Mouse (Mus musculus) C2C12 (cell line): Measurements from ENCODE around the gene Gm10401. TPM values are rescaled to one million over a fixed set of nuclear protein-coding genes. Genes with fewer than 3 reads are reported as not detected.

Experiments
- H3K27me3 ChIP-seq: one replicate; pipeline ENCODE4 v1.6.1; 2011; ENCODE audit not compliant: control insufficient read depth, insufficient read depth, insufficient read length
- H3K36me3 ChIP-seq: one replicate; pipeline ENCODE4 v1.6.1; 2011; ENCODE audit not compliant: control insufficient read depth, insufficient read depth
- H3K4me3 ChIP-seq: one replicate; pipeline ENCODE4 v1.5.1; 2011; ENCODE audit warnings: mild to moderate bottlenecking, control low read depth; ENCODE audit not compliant: poor library complexity, insufficient read depth, severe bottlenecking
- H3K79me2 ChIP-seq: one replicate; pipeline ENCODE4 v1.6.1; 2011; ENCODE audit not compliant: control insufficient read depth, insufficient read depth
- H3K79me3 ChIP-seq: one replicate; pipeline ENCODE4 v1.6.1; 2011; ENCODE audit warnings: low read depth, control low read depth
- H3ac ChIP-seq: one replicate; pipeline ENCODE3; 2011; ENCODE audit warnings: low read depth; ENCODE audit not compliant: control insufficient read depth, insufficient read length
- CEBPB ChIP-seq: IDR thresholded peaks from one replicate; pipeline ENCODE4 v1.6.1; 2011; ENCODE audit warnings: low read depth, mild to moderate bottlenecking, control low read depth, moderate library complexity
- CTCF ChIP-seq: IDR thresholded peaks from one replicate; pipeline ENCODE4 v1.5.1; 2011; ENCODE audit not compliant: control insufficient read depth, insufficient read depth, insufficient read length
- FOSL1 ChIP-seq: IDR thresholded peaks from one replicate; pipeline ENCODE4 v1.8.0; 2011; ENCODE audit warnings: mild to moderate bottlenecking, low read length; ENCODE audit not compliant: poor library complexity, insufficient read depth, severe bottlenecking
- MAX ChIP-seq: IDR thresholded peaks from one replicate; pipeline ENCODE4 v1.6.1; 2011; ENCODE audit warnings: mild to moderate bottlenecking, control low read depth
- MYOD1 ChIP-seq: IDR thresholded peaks from one replicate; pipeline ENCODE4 v1.6.1; 2011; ENCODE audit warnings: low read depth; ENCODE audit not compliant: control insufficient read depth, insufficient read length
- MYOG ChIP-seq: IDR thresholded peaks from one replicate; pipeline ENCODE4 v1.6.1; 2011; ENCODE audit not compliant: control insufficient read depth, insufficient read length; ENCODE audit errors: extremely low read depth
- USF1 ChIP-seq: IDR thresholded peaks from one replicate; pipeline ENCODE4 v1.6.1; 2011; ENCODE audit warnings: low read depth, mild to moderate bottlenecking, control low read depth, moderate library complexity
- polyA plus RNA-seq: library from polyadenylated mRNA; unstranded; fragments of >200 nt; fragmentation: generic; extraction: Trizol; gene quantifications from one replicate; pipeline ENCODE4 v1.2.1, GENCODE M21; 2012; ENCODE audit warnings: missing spikeins

Gene Gm10401
- polyA plus RNA-seq, 1 experiment: 6.5 TPM

DNA sequence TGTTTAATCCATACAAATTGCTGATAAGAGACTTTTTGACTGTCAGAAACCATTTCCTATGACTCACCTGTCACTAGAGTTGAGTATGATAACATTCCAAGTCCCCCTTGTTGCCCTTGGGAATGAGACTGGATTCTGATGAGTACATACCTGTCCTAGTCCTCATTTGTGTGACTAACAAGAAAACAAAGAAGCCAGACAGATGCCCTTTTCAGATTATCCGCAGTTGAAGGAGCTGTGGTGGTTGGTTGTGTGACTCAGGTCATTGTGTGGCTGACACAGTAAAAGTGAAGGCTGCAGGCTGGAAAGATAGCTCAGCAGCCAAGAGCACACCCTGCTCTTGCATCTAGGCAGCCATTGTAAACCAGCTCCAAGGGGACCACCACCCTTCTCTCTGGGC lies 35.5 kb downstream of the Gm10401 start:
- H3K79me3 ChIP-seq: peaks cover 43% of the 10 kb centered on the region
- no peaks in the 10 kb centered on the region for H3K27me3 ChIP-seq
- peaks cover 84% of the 10 kb centered on the region for H3K79me2 ChIP-seq
- TF ChIP-seq CEBPB (no peak), MAX (peak; percentile 17), MYOD1 (peak; percentile 14), CTCF (no peak), FOSL1 (no peak)
- no peaks in the 10 kb centered on the region for H3K36me3 ChIP-seq
- H3ac ChIP-seq: no peak overlapping the region
- H3K4me3 ChIP-seq: no peak overlapping the region

DNA sequence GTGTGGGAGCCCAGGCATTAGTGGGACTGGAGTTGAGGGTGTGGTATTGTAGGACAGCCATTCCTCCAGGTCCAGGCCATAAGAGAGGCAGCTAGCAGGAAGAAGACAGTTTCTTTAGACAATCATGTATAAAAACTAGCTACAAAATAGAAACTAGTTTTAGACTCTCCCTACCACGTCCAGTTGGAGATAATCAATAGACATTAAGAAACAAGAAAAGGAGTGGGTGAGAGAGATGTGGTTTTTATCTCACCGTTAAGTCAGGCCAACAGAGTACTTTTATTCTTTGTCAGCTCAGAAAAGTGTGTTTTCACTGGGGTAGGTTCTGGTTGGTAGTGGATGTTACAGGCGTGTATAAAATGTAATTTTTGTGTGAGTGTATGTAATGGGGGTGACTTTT lies 37.1 kb downstream of the Gm10401 start:
- Histone ChIP-seq H3K36me3 (no peaks in the 10 kb centered on the region), H3K27me3 (no peaks in the 10 kb centered on the region), H3ac (no peak overlapping the region), H3K4me3 (no peak overlapping the region), H3K79me2 (peaks cover 84% of the 10 kb centered on the region), H3K79me3 (peaks cover 47% of the 10 kb centered on the region)
- TF ChIP-seq MAX: no peak
- TF ChIP-seq MYOD1: no peak
- TF ChIP-seq CEBPB: no peak
- TF ChIP-seq CTCF: no peak
- TF ChIP-seq USF1: no peak
- TF ChIP-seq FOSL1: no peak
- TF ChIP-seq MYOG: no peak

DNA sequence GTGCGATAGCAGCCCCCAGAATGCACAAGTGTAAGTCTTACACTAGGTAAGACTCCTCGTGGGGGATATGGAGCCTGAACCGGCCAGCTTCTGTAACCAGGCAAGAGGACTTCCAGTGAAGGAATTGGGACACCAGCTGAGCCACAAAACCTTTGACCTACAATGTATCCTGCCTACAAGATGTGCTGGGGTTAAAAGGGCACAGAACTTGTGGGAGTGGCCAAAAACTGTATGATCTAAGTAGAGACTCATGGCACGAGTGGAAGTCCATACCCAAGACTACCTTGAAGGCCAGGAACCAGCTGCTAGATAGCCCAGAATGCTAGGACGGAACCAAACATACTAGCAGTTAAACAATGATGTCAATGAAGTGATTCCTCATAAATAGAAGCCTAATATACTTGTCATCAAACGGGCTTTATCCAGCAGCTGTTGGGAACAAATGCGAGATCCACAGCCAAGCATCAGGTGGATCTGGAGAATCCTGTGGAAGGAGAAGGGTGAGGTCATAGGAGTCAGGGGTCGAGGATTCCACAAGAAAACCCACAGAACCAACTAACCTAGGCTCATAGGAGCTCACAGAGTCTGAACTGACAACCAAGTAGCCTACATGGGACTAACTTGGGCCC lies 37.9 kb downstream of the Gm10401 start:
- no peak for TF ChIP-seq CTCF
- TF ChIP-seq USF1: no peak
- no peak for TF ChIP-seq MYOD1
- TF ChIP-seq MAX: no peak
- no peak for TF ChIP-seq CEBPB
- no peak for TF ChIP-seq MYOG
- no peak for TF ChIP-seq FOSL1
- H3K27me3 ChIP-seq: no peaks in the 10 kb centered on the region
- H3ac ChIP-seq: no peak overlapping the region
- H3K79me2 ChIP-seq: peaks cover 84% of the 10 kb centered on the region
- H3K36me3 ChIP-seq: no peaks in the 10 kb centered on the region
- peaks cover 48% of the 10 kb centered on the region for H3K79me3 ChIP-seq
- H3K4me3 ChIP-seq: no peak overlapping the region

DNA sequence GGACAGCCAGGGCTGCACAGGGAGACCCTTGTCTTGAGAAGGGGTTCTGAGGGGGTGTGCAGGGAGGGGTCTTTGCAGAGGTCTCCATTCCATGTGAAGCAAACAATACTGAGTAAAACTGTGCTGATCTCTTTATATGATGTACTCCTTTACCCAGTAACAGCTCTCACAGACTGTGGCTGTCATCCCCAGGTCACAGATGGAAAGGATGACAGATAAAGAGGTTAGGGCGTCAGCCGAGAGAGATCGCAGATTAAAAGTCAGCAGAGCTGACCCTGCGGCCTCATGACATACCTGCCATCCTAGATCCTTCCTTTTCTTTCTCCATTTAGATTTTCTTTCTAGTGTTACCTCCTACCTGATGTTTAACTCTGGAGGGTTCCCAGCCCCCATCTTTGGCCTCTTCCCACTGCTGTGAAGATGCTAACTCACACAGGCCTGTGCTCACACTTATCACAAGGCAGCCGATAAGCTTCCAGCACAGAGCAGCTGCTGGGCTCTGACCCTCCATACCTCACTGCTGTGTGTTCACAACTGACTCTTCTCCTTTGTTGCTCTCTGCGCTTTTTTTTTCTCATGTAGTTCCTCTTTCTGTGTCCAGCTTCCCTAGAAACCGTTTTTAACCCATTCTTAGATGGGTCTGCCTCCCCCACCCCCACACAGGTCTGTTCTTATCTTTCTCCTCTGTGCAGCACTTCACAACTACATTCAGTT lies 39.4 kb downstream of the Gm10401 start:
- no peaks in the 10 kb centered on the region for H3K36me3 ChIP-seq
- no peak for TF ChIP-seq CTCF

DNA sequence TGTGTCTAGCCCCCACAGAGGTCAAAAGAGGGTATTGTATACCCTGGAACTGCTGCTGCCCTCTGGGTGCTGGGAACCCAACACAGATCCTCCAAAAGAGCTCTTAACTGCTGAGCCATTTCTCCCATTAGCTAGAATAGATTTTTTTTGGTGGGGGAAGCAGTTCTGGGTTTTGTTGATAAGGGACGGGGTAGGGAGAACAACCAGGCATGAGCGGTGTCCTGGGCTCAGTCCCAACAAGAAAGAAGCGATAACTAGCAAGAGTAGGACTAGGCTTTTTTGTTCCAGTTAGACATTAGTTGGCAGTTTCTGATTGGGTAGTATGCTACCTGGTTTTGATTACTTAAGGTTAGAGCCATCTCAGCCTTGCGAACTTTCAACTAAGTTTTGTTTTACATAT lies 40.9 kb downstream of the Gm10401 start:
- no peak for TF ChIP-seq USF1
- TF ChIP-seq CEBPB: no peak
- no peak for TF ChIP-seq MAX
- no peak for TF ChIP-seq CTCF
- no peak for TF ChIP-seq MYOG
- no peak for TF ChIP-seq FOSL1
- no peak for TF ChIP-seq MYOD1
- Histone ChIP-seq H3K27me3 (no peaks in the 10 kb centered on the region), H3K36me3 (no peaks in the 10 kb centered on the region), H3K79me2 (peaks cover 98% of the 10 kb centered on the region), H3K4me3 (no peak overlapping the region), H3K79me3 (peaks cover 71% of the 10 kb centered on the region), H3ac (no peak overlapping the region)

More for the DNA sequence above, 39.4 kb downstream of the Gm10401 start:
- Histone ChIP-seq H3K27me3 (no peaks in the 10 kb centered on the region), H3K79me3 (peaks cover 55% of the 10 kb centered on the region), H3K4me3 (no peak overlapping the region), H3K79me2 (peaks cover 84% of the 10 kb centered on the region), H3ac (no peak overlapping the region)

DNA sequence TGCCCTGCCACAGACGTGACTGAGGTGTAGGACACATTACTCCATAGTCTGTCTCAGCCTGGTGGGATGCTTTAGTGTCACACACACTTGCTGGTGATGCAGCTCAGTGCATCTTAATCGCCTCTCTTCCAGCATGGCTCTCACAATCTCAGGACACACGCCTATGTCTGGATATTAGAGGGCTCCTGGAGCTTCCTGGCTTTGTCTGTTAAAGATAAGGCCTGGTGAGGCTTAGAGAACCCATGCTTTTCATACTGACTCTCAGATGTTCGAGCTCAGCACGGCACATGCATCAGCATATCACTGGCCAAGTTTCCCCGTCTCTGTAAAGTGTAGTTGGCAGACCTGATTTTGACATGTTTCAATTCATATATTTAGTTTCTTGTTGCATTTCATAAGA lies 42.7 kb downstream of the Gm10401 start:
- no peak overlapping the region for H3ac ChIP-seq
- H3K36me3 ChIP-seq: no peaks in the 10 kb centered on the region
- H3K4me3 ChIP-seq: no peak overlapping the region
- no peaks in the 10 kb centered on the region for H3K27me3 ChIP-seq
- peaks cover 86% of the 10 kb centered on the region for H3K79me3 ChIP-seq
- peaks cover 100% of the 10 kb centered on the region for H3K79me2 ChIP-seq
- TF ChIP-seq CTCF: no peak
- no peak for TF ChIP-seq CEBPB
- TF ChIP-seq FOSL1: no peak
- no peak for TF ChIP-seq MYOD1
- TF ChIP-seq MYOG: no peak
- no peak for TF ChIP-seq MAX
- no peak for TF ChIP-seq USF1
